Mouse (Mus musculus): Measurements from ENCODE around the gene Coq7.

DNA sequence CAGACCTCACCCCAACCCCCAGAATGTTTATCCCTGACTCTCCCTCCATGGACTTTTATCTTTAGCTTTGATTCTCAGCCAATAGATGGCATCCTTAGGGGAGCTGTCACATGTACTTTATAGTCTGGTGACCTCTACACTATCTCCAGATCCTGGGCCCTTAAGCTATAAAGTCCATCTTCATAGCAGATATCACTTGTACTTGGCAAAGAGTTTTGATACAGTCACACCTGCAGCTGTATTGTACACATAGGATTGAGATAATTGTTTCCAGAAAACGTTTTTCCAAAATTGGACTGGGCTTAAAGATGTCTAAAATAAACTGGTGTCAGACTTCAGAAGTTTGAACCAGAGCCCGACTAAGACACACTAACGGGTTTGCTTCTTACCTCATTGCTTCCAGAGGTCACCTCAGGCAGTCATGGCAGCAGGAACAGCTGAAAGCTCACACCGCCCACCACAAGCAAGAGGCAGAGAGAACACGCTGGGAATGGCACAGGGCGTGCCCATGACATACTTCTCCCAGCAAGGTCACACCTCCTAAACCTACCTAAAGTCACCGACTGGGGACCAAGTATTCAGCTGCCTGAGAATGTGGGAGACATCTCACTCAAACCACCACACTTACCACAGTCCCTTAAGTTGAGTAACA is 33.2 kb downstream of the Coq7 start:
- TF ChIP-seq CTCF (conservative IDR thresholded peaks at IDR 0.05; ENCODE audit: low read length): no peak
- TF ChIP-seq NANOG (IDR thresholded peaks at IDR 0.05; ENCODE audit: borderline replicate concordance, low read length): no peak
- no peak for TF ChIP-seq POU5F1 (IDR thresholded peaks at IDR 0.05; ENCODE audit: borderline replicate concordance, low read length)

Measured in E14TG2a.4 (cell line).